Mouse (Mus musculus): ENCODE measurements around the gene Arhgap6. TPM values are rescaled to one million over a fixed set of nuclear protein-coding genes. Genes with fewer than 3 reads are reported as not detected.

Gene Arhgap6
- polyA plus RNA-seq, 1 experiment from 2014 or later = 1.2 TPM

DNA sequence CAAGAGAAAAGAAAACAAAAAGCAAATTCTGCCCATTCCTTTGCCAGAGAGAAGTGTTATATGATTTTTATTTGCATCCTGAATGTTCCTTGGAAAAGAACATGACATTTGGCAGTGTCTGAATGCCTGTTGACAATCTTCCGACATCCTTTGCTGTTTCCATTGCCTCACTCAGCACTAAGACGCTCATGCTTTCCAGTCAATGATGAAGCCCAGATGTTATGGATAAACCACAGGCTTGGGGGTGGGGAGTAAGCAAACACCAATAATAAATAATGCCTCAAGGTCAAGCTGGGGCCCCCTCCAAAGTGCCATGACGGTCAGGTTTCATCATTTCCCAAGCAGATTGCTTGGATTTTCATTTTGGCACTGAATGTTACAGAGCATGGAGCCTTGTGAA lies 109.2 kb downstream of the Arhgap6 start:
- no peaks in the 10 kb centered on the region for H3K4me1 ChIP-seq
- no peaks in the 10 kb centered on the region for H3K9me3 ChIP-seq
- H3K4me2 ChIP-seq (replicated peaks) = no peak overlapping the region
- no peaks in the 10 kb centered on the region for H3K27me3 ChIP-seq (replicated peaks)
- ATAC-seq (ENCODE audit: low FRiP score, low read depth) = no peak
- WGBS = 94% methylated on average over 3 of the region's 3 CpGs
- no peaks in the 10 kb centered on the region for H3K36me3 ChIP-seq
- H3K27ac ChIP-seq = no peak overlapping the region
- no peak overlapping the region for H3K9ac ChIP-seq
- H3K4me3 ChIP-seq = no peak overlapping the region

DNA sequence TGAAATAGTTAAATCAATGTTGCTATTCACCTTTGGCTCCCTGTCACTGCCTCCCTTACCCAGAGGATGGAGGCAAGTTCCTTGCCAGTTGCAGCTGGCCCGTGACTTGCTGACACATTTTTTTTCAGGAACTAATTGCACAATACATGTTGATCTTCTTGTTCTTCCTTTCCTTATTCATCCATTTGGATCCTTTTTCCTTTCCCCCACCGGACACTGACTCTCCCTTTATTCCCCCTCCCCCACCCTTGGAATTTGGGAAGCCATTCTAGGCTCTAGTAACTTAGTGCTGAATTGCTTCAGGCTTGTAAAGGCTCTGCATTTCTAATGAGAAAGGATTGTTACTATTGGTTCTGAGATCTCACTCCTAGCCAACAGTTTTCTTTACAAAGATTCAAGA lies 112.7 kb downstream of the Arhgap6 start:
- H3K27ac ChIP-seq = no peak overlapping the region
- no peak overlapping the region for H3K4me2 ChIP-seq (replicated peaks)
- H3K9ac ChIP-seq = no peak overlapping the region
- 40% methylated on average over 2 of the region's 2 CpGs for WGBS
- no peak for ATAC-seq (ENCODE audit: low FRiP score, low read depth)
- no peaks in the 10 kb centered on the region for H3K9me3 ChIP-seq
- H3K4me1 ChIP-seq = no peaks in the 10 kb centered on the region
- no peaks in the 10 kb centered on the region for H3K27me3 ChIP-seq (replicated peaks)
- no peak overlapping the region for H3K4me3 ChIP-seq
- H3K36me3 ChIP-seq = no peaks in the 10 kb centered on the region

DNA sequence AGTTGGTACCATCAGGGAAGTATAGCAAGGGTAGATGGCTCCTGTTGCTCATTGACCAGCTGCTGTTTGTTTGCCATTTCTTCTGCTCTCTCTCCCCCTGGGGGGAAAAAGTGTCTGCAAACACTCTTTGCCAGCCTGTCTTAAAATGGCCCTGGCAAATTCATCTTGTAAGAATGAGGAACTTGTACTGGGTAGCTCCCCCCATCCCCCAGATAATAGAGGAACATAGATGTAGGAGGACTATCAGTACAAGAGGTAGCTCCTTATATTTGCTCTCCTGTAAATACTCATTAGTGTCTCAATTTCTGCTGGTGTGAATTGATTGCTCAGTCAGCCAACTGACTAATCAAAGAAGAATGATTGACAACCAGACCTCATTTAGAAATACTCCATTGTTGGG lies 118.6 kb downstream of the Arhgap6 start:
- no peaks in the 10 kb centered on the region for H3K9me3 ChIP-seq
- no peaks in the 10 kb centered on the region for H3K27me3 ChIP-seq (replicated peaks)
- H3K27ac ChIP-seq = no peak overlapping the region
- no peaks in the 10 kb centered on the region for H3K36me3 ChIP-seq
- no peak overlapping the region for H3K4me3 ChIP-seq
- H3K4me2 ChIP-seq (replicated peaks) = no peak overlapping the region
- no peak overlapping the region for H3K9ac ChIP-seq
- no peaks in the 10 kb centered on the region for H3K4me1 ChIP-seq
- no peak for ATAC-seq (ENCODE audit: low FRiP score, low read depth)

DNA sequence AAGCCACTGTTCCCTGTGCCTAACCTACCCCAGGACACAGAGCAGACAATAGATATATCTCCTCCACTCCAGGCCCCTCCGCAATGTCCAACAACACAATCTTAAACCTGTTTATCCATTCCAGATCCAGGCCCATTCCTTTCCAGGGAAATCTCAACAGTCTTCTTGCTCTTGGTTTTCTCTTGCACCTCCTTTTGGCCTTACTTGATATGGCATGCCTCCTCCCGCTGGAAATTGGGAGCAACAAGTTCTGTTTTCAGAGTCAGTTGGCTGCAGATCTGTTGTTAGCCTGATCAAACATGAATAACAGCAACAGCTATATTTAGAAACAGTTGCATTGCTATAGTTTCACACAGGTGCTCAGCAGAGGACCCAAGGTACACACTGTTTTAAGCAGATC lies 126.0 kb downstream of the Arhgap6 start:
- Histone ChIP-seq H3K9me3 (no peaks in the 10 kb centered on the region), H3K4me1 (no peaks in the 10 kb centered on the region), H3K9ac (no peak overlapping the region), H3K4me3 (no peak overlapping the region), H3K4me2 (replicated peaks) (no peak overlapping the region), H3K27me3 (replicated peaks) (no peaks in the 10 kb centered on the region), H3K36me3 (no peaks in the 10 kb centered on the region), H3K27ac (no peak overlapping the region)
- no peak for ATAC-seq (ENCODE audit: low FRiP score, low read depth)
- WGBS = 78% methylated on average over 2 of the region's 2 CpGs

DNA sequence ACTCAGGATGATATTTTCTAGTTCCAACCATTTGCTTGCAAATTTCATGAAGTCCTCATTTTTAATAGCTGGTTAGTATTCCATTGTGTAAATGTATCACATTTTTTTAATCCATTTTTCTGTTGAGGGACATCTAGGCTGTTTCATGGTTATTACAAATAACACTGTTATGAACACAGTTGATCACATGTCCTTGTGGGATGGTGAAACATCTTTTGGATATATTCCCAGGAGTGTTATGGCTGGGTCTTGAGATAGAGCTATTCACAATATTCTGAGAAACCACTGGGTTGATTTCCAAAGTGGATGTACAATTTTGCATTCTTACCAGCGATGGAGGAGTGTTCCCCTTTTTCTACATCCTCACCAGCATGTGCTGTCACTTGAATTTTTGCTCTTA lies 137.5 kb downstream of the Arhgap6 start:
- no peaks in the 10 kb centered on the region for H3K27me3 ChIP-seq (replicated peaks)
- no peaks in the 10 kb centered on the region for H3K36me3 ChIP-seq
- H3K27ac ChIP-seq = no peak overlapping the region
- 70% methylated on average over 1 of the region's 1 CpGs for WGBS
- no peak for ATAC-seq (ENCODE audit: low FRiP score, low read depth)
- H3K4me3 ChIP-seq = no peak overlapping the region
- no peak overlapping the region for H3K9ac ChIP-seq
- no peaks in the 10 kb centered on the region for H3K9me3 ChIP-seq
- no peaks in the 10 kb centered on the region for H3K4me1 ChIP-seq
- no peak overlapping the region for H3K4me2 ChIP-seq (replicated peaks)

DNA sequence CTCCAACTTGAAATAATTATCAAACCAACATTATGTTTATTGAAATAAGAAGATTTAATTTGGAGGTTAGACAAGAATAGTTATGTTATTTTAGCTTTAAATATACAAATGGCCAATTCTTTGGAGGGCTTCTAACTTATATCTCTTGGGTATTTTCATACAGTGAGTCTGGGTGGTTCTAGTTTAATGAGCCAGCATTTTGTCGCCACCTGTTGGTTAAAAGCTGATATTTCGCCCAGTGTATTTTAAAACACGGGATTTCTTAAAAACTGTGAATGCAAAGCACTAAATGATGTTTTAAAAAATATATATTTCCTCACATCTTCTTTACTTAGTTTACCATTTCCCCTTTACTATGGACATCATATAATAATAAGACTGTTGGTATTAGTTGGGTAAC lies 140.5 kb downstream of the Arhgap6 start:
- Histone ChIP-seq H3K4me1 (no peaks in the 10 kb centered on the region), H3K9me3 (no peaks in the 10 kb centered on the region), H3K36me3 (no peaks in the 10 kb centered on the region), H3K4me3 (no peak overlapping the region), H3K27me3 (replicated peaks) (no peaks in the 10 kb centered on the region), H3K4me2 (replicated peaks) (no peak overlapping the region), H3K27ac (no peak overlapping the region), H3K9ac (no peak overlapping the region)
- no peak for ATAC-seq (ENCODE audit: low FRiP score, low read depth)
- WGBS = 11% methylated on average over 3 of the region's 3 CpGs

DNA sequence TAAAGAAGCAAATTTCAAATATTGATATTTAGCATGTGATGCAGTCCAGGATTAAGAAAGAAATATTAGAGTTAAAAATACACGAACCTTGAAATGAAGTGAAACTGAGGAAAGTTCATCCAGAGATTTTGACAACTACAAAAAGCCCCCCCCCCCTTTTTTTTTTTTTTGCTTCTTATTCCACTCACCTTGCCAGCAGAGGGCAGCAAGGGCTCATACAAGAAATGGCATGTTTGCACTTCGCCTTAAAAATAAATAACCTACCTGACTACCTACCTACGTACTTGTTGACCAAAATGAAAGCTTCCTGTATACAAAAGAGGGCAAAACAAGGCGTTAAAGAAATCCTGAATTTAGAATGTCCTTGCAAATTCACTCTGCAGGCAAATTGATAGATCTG lies 143.0 kb downstream of the Arhgap6 start:
- Histone ChIP-seq H3K9ac (no peak overlapping the region), H3K36me3 (no peaks in the 10 kb centered on the region), H3K4me2 (replicated peaks) (no peak overlapping the region), H3K4me3 (no peak overlapping the region), H3K27ac (no peak overlapping the region), H3K9me3 (no peaks in the 10 kb centered on the region), H3K4me1 (no peaks in the 10 kb centered on the region), H3K27me3 (replicated peaks) (no peaks in the 10 kb centered on the region)
- 49% methylated on average over 4 of the region's 4 CpGs for WGBS
- ATAC-seq (ENCODE audit: low FRiP score, low read depth) = no peak

DNA sequence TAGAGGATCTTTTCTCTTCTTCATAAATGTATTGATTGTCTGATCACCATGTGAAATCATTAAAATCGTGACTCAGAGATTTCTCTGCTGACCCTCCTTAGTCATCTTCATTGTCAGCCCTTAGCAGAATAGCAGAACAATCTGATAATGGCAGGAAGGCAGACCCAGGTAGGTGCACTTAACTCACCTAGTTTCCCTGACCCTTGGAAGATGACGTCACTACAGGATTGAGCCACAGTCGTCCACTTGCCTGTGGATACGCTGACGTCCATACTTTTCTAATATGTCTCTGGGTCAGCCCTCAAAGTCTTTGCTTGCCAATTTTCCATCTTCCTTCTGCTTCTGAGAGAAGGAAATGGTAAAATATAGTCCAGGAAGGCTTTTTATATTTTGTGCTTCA lies 146.8 kb downstream of the Arhgap6 start:
- Histone ChIP-seq H3K27me3 (replicated peaks) (no peaks in the 10 kb centered on the region), H3K4me1 (no peaks in the 10 kb centered on the region), H3K36me3 (no peaks in the 10 kb centered on the region), H3K27ac (no peak overlapping the region), H3K4me2 (replicated peaks) (no peak overlapping the region), H3K9me3 (no peaks in the 10 kb centered on the region), H3K4me3 (no peak overlapping the region), H3K9ac (no peak overlapping the region)
- 85% methylated on average over 5 of the region's 5 CpGs for WGBS
- no peak for ATAC-seq (ENCODE audit: low FRiP score, low read depth)

DNA sequence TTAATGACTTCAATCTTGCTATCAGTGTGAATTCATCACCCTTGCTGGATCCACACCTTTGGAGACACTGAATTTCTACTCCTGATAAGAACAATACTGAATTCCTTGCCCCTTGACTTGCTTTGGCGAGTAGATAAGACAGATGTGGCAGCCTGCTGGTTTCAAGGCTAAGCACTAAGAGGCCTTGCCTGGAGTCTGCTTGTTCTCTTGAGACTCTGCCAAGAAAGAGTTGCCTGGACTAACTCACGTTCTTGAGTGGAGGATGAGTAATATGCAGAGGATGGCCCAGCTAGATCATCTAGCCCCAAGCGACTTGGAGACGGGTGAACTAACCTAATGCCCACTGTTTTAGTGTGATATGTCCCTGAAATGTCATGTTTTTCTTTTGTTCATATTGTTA lies 148.3 kb downstream of the Arhgap6 start:
- no peaks in the 10 kb centered on the region for H3K9me3 ChIP-seq
- H3K27me3 ChIP-seq (replicated peaks) = no peaks in the 10 kb centered on the region
- no peaks in the 10 kb centered on the region for H3K36me3 ChIP-seq
- WGBS = 81% methylated on average over 4 of the region's 4 CpGs
- no peak overlapping the region for H3K4me3 ChIP-seq
- no peak overlapping the region for H3K9ac ChIP-seq
- no peak overlapping the region for H3K4me2 ChIP-seq (replicated peaks)
- no peak for ATAC-seq (ENCODE audit: low FRiP score, low read depth)
- H3K4me1 ChIP-seq = no peaks in the 10 kb centered on the region
- no peak overlapping the region for H3K27ac ChIP-seq

DNA sequence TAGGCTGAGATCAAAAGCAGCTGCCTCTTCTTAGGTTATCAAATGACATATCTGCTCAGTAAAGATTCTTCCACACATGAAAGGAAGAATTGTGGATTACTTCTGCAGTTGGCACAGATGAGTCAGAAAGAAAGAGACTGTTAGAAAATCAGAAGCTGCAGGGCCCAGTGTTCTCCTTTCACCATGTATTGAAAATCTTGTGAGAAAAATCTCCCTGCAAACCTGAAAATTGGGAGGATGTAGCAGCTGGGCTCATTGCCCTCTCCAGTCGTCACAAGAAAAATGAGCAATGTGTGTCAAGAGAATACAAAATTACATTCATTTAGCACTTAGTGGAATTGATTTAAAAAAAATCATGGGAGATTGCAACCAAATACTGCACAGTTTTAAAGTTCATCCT lies 180.5 kb downstream of the Arhgap6 start:
- Histone ChIP-seq H3K36me3 (no peaks in the 10 kb centered on the region), H3K9me3 (no peaks in the 10 kb centered on the region), H3K4me3 (no peak overlapping the region), H3K4me2 (replicated peaks) (no peak overlapping the region), H3K27ac (no peak overlapping the region), H3K4me1 (no peaks in the 10 kb centered on the region), H3K27me3 (replicated peaks) (no peaks in the 10 kb centered on the region), H3K9ac (no peak overlapping the region)
- no peak for ATAC-seq (ENCODE audit: low FRiP score, low read depth)
- 69% methylated on average over 1 of the region's 1 CpGs for WGBS

DNA sequence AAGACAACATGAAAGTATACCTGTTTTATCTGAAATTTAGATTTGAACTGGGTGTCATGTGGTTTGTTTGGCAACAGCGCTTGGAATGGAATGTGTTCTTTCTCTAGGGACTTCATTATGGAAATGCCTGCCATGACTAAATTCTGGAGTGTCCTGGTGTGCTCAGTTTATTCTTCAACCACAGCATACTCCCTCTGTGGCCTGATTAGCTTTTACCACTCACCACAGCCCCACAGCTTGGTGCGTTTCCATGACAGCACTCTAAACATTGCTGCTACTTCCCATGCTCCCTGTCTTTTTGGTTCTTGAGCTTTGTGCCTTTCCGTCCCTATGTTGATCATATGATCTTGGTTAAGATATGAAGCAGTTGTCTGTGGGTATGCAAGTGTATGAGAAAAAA lies 182.9 kb downstream of the Arhgap6 start:
- Histone ChIP-seq H3K27me3 (replicated peaks) (no peaks in the 10 kb centered on the region), H3K4me3 (no peak overlapping the region), H3K9me3 (no peaks in the 10 kb centered on the region), H3K4me2 (replicated peaks) (no peak overlapping the region), H3K36me3 (no peaks in the 10 kb centered on the region), H3K9ac (no peak overlapping the region), H3K27ac (no peak overlapping the region), H3K4me1 (no peaks in the 10 kb centered on the region)
- 62% methylated on average over 3 of the region's 3 CpGs for WGBS
- no peak for ATAC-seq (ENCODE audit: low FRiP score, low read depth)

DNA sequence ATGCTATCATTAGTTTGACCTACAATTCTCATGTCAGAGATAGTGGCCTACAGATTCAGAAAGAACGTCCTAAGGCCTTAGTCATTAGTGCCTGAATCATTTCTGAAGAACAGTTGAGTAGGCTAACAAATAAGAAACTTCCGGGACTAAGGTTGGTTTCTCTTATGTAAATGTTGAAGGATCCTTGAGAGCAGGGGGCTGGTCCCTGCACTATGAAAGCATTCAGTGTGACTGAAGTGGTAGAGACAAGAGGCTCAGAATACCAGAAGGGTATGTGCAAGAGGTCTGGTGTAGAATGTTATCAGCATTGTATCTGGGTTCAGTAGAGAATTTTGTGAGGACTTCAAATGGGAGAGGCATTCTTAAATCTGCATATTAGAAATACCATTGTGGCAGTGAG lies 185.5 kb downstream of the Arhgap6 start:
- Histone ChIP-seq H3K4me1 (no peaks in the 10 kb centered on the region), H3K4me3 (no peak overlapping the region), H3K27ac (no peak overlapping the region), H3K36me3 (no peaks in the 10 kb centered on the region), H3K9me3 (no peaks in the 10 kb centered on the region), H3K9ac (no peak overlapping the region), H3K4me2 (replicated peaks) (no peak overlapping the region), H3K27me3 (replicated peaks) (no peaks in the 10 kb centered on the region)
- no peak for ATAC-seq (ENCODE audit: low FRiP score, low read depth)
- WGBS = 83% methylated on average over 2 of the region's 2 CpGs

DNA sequence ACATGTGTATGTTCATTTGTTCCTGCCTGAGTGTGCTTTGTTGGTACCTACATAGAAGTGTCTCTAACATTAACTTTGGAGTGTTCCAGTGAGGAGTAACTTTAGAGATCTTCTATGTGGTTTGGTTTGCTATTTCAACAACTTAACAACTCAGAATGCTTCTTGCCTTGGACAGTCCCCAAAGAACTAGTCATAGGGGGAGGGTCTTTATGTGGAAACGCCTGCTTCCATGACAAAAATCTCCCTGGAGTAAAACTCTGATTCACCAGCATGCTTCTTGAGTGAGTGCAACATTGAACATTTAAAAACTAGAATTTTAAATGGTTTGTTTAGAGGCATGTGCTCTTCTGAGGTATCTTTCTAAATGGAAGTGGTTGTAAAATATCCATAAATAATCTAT lies 212.2 kb downstream of the Arhgap6 start:
- H3K4me3 ChIP-seq = no peak overlapping the region
- H3K4me1 ChIP-seq = no peaks in the 10 kb centered on the region
- ATAC-seq (ENCODE audit: low FRiP score, low read depth) = no peak
- no peak overlapping the region for H3K27ac ChIP-seq
- no peaks in the 10 kb centered on the region for H3K27me3 ChIP-seq (replicated peaks)
- WGBS = 71% methylated on average over 1 of the region's 1 CpGs
- no peak overlapping the region for H3K4me2 ChIP-seq (replicated peaks)
- no peaks in the 10 kb centered on the region for H3K9me3 ChIP-seq
- no peaks in the 10 kb centered on the region for H3K36me3 ChIP-seq
- no peak overlapping the region for H3K9ac ChIP-seq

DNA sequence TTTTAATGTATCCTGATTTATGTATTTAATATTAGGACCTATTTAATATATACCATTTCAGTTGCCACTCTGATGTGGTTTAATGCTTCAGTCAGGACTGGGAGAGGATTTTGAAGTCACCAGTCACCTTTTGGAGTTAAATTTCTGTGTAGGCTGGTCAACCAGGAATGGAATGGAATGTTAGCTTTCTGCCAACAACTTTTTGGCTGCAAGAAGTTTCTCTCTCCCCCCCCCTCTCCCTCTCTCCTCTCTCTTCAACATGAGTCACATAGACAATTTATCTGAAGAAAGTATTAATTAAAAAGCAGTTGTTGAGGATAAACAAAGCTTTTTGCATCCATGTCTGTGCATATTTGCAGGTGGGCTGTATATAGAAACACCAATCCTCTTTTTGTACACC lies 217.8 kb downstream of the Arhgap6 start:
- no peaks in the 10 kb centered on the region for H3K4me1 ChIP-seq
- H3K9me3 ChIP-seq = no peaks in the 10 kb centered on the region
- H3K27me3 ChIP-seq (replicated peaks) = no peaks in the 10 kb centered on the region
- H3K4me3 ChIP-seq = no peak overlapping the region
- ATAC-seq (ENCODE audit: low FRiP score, low read depth) = no peak
- no peaks in the 10 kb centered on the region for H3K36me3 ChIP-seq
- H3K27ac ChIP-seq = no peak overlapping the region
- H3K9ac ChIP-seq = no peak overlapping the region
- H3K4me2 ChIP-seq (replicated peaks) = no peak overlapping the region

All from neural tube, embryonic 12.5 days (tissue).